Mouse (Mus musculus): ENCODE results near the gene Efhd1. TPM values are rescaled to one million over a fixed set of nuclear protein-coding genes. Genes with fewer than 3 reads are reported as not detected.

Gene Efhd1
- polyA plus RNA-seq, 1 experiment from 2014 or later, result 2.2 TPM

Other genes with a start within 250 kb of the Efhd1 start
- not detected in 2 replicates for gene Alppl2, start 174.4 kb upstream of the Efhd1 start, polyA plus RNA-seq (2015; fragmentation: Nextera tagmentation; extraction: Ambion mirVana)
- 0.09 TPM in 1 of 2 replicates, not detected in the other for gene Alpi, start 162.8 kb upstream of the Efhd1 start, polyA plus RNA-seq (2015; fragmentation: Nextera tagmentation; extraction: Ambion mirVana)
- gene Akp3, start 139.4 kb upstream of the Efhd1 start, polyA plus RNA-seq (2015; fragmentation: Nextera tagmentation; extraction: Ambion mirVana), result not detected in 2 replicates
- 37.5 and 40.5 TPM in 2 replicates for gene Ecel1, start 107.8 kb upstream of the Efhd1 start, polyA plus RNA-seq (2015; fragmentation: Nextera tagmentation; extraction: Ambion mirVana)
- gene Prss56, start 81.0 kb upstream of the Efhd1 start, polyA plus RNA-seq (2015; fragmentation: Nextera tagmentation; extraction: Ambion mirVana), result 3.0 and 3.3 TPM in 2 replicates
- gene Chrnd, start 73.8 kb upstream of the Efhd1 start, polyA plus RNA-seq (2015; fragmentation: Nextera tagmentation; extraction: Ambion mirVana), result not detected in 2 replicates
- gene Chrng, start 59.7 kb upstream of the Efhd1 start, polyA plus RNA-seq (2015; fragmentation: Nextera tagmentation; extraction: Ambion mirVana), result 0.06 TPM in 1 of 2 replicates, not detected in the other
- 91.4 TPM in 2 replicates for gene Eif4e2, start 50.4 kb upstream of the Efhd1 start, polyA plus RNA-seq (2015; fragmentation: Nextera tagmentation; extraction: Ambion mirVana)
- 62.1 and 70.2 TPM in 2 replicates for gene Gigyf2, start 62.6 kb downstream of the Efhd1 start, polyA plus RNA-seq (2015; fragmentation: Nextera tagmentation; extraction: Ambion mirVana)
- 16.0 and 17.9 TPM in 2 replicates for gene Kcnj13, start 130.4 kb downstream of the Efhd1 start, polyA plus RNA-seq (2015; fragmentation: Nextera tagmentation; extraction: Ambion mirVana)
- 0.84 and 1.4 TPM in 2 replicates for gene Snorc, start 205.9 kb downstream of the Efhd1 start, polyA plus RNA-seq (2015; fragmentation: Nextera tagmentation; extraction: Ambion mirVana)
- gene Neu2, start 245.5 kb downstream of the Efhd1 start, polyA plus RNA-seq (2015; fragmentation: Nextera tagmentation; extraction: Ambion mirVana), result 0.43 and 0.73 TPM in 2 replicates

Measured in hindbrain, embryonic 15.5 days (tissue).